In the genomic region with DNA sequence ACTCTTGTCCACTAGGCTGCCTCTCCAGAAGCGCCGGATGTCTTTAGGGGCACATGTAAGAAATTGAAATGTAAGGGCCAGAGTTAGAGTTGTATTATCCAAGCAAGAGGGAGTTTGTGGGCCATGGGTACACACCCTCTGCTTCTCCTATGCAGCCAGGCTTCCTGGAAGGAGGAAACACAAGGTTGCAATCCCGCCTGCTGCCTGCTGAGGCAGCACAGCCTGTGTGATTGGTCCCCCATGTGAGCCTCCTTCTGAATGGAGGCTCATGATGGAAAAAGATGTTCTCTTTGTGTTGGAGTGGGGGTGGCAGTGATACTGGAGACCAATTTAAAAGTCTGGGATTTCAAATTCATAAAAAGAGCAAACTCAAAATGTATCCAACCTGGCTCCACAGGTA, we compare ENCODE assay signal across 9 mouse cellular contexts. TPM values are rescaled to one million over a fixed set of nuclear protein-coding genes. Genes with fewer than 3 reads are reported as not detected.
DNase-seq lines count a peak whose midpoint lies in the region; ATAC-seq and TF ChIP-seq lines count a peak whose summit lies in the region.
"Had no signal": no experiment of that assay in that cellular context is flagged by ENCODE, and none has a peak within 500 bp of the region (broad histone marks: within the 10 kb centered on the region; RNA-seq: fewer than 3 reads in every experiment).

No protein-coding gene starts in this region.

- no peak overlapping the region for H3K27ac ChIP-seq in heart, postnatal 0 days (ENCODE audit: low read depth)
- H3K27ac ChIP-seq in bone marrow macrophage, adult 2 months (ENCODE audit: insufficient read depth, low read depth, low read length), result no peak overlapping the region
- H3K27ac ChIP-seq: neural tube, embryonic 13.5 days had no signal

- TF ChIP-seq CTCF in heart, postnatal 0 days (IDR thresholded peaks at IDR 0.05; ENCODE audit: low read depth), result peak; percentile 53
- TF ChIP-seq CTCF in bone marrow macrophage, adult 2 months (IDR thresholded peaks at IDR 0.05; ENCODE audit: low read depth, low read length), result peak; percentile 33; the same call in 1 of the 2 replicates

- H3K36me3 ChIP-seq in heart, postnatal 0 days (replicated peaks; ENCODE audit: control insufficient read depth, insufficient read depth, low read length), result no peaks in the 10 kb centered on the region
- H3K36me3 ChIP-seq: neural tube, embryonic 13.5 days had no signal

- H3K27me3 ChIP-seq in heart, postnatal 0 days (ENCODE audit: control insufficient read depth, insufficient read depth, low read length), result no peaks in the 10 kb centered on the region
- H3K27me3 ChIP-seq: neural tube, embryonic 13.5 days had no signal

- H3K9me3 ChIP-seq in heart, postnatal 0 days (replicated peaks; ENCODE audit: control insufficient read depth, low read length), result no peaks in the 10 kb centered on the region
- H3K9me3 ChIP-seq: neural tube, embryonic 13.5 days had no signal

- DNase-seq in heart, postnatal 0 days (ENCODE audit: low spot score), result peak; percentile 68
- no peak for DNase-seq in heart, adult 9 months (ENCODE audit: low spot score in 2 of 2)
- peak; percentile 29 for DNase-seq in A20 (ENCODE audit: low read depth, low spot score)
- peak; percentile 63 for DNase-seq in kidney, postnatal 10 days
- no peak for DNase-seq in spleen, adult 18-20 months
- DNase-seq in spleen, postnatal 10 days (ENCODE audit: low spot score in 2 of 2), result no peak
- no peak for DNase-seq in c-Kit-positive CD71-positive TER-119-positive erythroid progenitor cells, embryonic 14.5 days (ENCODE audit: low spot score)

- H3K9ac ChIP-seq in heart, postnatal 0 days (replicated peaks; ENCODE audit: low read depth, low read length), result no peak overlapping the region
- H3K9ac ChIP-seq: neural tube, embryonic 13.5 days had no signal

- 90% methylated on average over 3 of the region's 3 CpGs for WGBS in heart, postnatal 0 days

- TF ChIP-seq EP300 in heart, postnatal 0 days (IDR thresholded peaks at IDR 0.05; ENCODE audit: low read depth), result no peak

- 0 out of 2 replicates have a peak, but pooled peaks cover 2% of the 10 kb centered on the region for H3K4me1 ChIP-seq in heart, postnatal 0 days (ENCODE audit: control insufficient read depth, insufficient read depth)
- H3K4me1 ChIP-seq in bone marrow macrophage, adult 2 months (ENCODE audit: control insufficient read depth, insufficient read depth, low read length), result no peaks in the 10 kb centered on the region

- H3K4me3 ChIP-seq in heart, postnatal 0 days (ENCODE audit: low read depth, low read length), result no peak overlapping the region
- H3K4me3 ChIP-seq in bone marrow macrophage, adult 2 months (ENCODE audit: insufficient read depth, low read length), result no peak overlapping the region
- H3K4me3 ChIP-seq: neural tube, embryonic 13.5 days had no signal

- H3K4me2 ChIP-seq in heart, postnatal 0 days (ENCODE audit: low read depth, low read length), result no peak overlapping the region
- H3K4me2 ChIP-seq: neural tube, embryonic 13.5 days had no signal

- no peak for ATAC-seq in heart, postnatal 0 days (ENCODE audit: insufficient read depth, low read depth)

- no peak for TF ChIP-seq POLR2A in bone marrow macrophage, adult 2 months (IDR thresholded peaks at IDR 0.05; ENCODE audit: borderline replicate concordance, low read depth, low read length)

RNA-seq across cellular contexts. Expression of gene Ccn1, which starts 22.0 kb away (rescaled TPM):
- total RNA-seq in heart, postnatal 0 days (2014; rRNA removed; ENCODE audit: low replicate concordance), result 91.1 and 92.3 TPM in 2 replicates
- polyA plus RNA-seq in heart, postnatal 0 days (2015; fragmentation: Nextera tagmentation; extraction: Ambion mirVana), result 31.3 and 34.0 TPM in 2 replicates
- 3.6 and 4.1 TPM in 2 replicates for polyA plus RNA-seq in bone marrow macrophage, adult 2 months (2012; ENCODE audit: insufficient read depth, insufficient read length, missing spikeins)

RNA-seq across cellular contexts. Expression of gene Znhit6, which starts 51.8 kb away (rescaled TPM):
- total RNA-seq in heart, postnatal 0 days (2014; rRNA removed; ENCODE audit: low replicate concordance), result 0.15 and 8.4 TPM in 2 replicates
- 15.7 and 17.5 TPM in 2 replicates for polyA plus RNA-seq in heart, postnatal 0 days (2015; fragmentation: Nextera tagmentation; extraction: Ambion mirVana)
- 11.6 and 11.8 TPM in 2 replicates for polyA plus RNA-seq in bone marrow macrophage, adult 2 months (2012; ENCODE audit: insufficient read depth, insufficient read length, missing spikeins)

Comparison
In these comparisons a context has a peak if more than half of its experiments do, and no peak if none do; other contexts are left out.
1. DNase-seq: peak in heart, postnatal 0 days (single experiment), A20 (single experiment) and kidney, postnatal 10 days (single experiment); none in heart, adult 9 months (0 of 2), spleen, adult 18-20 months (0 of 2), spleen, postnatal 10 days (0 of 2) and c-Kit-positive CD71-positive TER-119-positive erythroid progenitor cells, embryonic 14.5 days (single experiment).